In the genomic region with DNA sequence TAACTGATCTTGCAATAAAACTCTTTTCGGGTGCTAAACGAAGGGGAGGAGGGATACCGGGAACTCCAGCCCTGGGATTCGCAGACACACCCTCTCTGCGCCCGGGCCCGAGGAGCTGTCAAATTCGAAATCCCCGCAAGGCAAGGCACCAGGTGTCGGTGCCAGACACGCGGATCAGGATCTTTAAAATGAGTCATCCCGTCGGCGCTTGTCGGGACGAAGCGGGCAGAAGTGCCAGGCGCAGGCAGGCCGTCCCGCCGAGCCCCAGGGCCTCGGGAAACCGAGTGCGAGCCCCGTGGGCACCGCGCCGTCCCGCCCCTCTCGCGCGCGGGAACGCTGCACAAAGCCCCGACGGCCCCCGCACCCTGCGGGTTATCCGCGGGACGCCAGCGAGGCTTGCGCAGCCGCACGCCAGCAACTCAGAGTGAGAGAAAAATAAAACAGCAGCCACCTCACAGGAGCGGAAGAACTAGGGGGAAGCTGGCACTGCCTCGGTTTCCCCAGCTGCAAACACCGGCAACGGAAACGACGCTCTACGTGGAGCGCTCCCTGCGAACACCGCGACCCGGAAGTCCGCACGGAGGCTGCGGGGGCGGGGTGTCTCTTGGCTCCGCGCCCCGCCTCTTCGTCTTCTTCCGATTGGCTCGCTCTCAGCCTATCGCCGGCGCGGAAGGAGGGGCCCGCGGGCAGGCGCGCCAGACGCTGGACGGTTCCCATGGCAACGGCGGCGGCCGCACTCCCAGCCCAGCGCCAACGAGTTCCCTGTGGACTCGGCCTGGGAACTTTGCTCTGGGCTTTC, we compare ENCODE assay signal across 1 mouse cellular context.
TF ChIP-seq lines count a peak whose summit lies in the region.

A gene (minus strand): TSS at position 588 of the 799 bp plus-strand sequence.

TF ChIP-seq in CH12.LX, 34 proteins besides CTCF, POLR2A, EP300 and RAD21 (continued from another document):
- TF ChIP-seq PAX5 (IDR thresholded peaks at IDR 0.05; ENCODE audit: low read length) (no peak), ZC3H11A (IDR thresholded peaks at IDR 0.05; ENCODE audit: low read depth, low read length) (no peak), ETS1 (conservative IDR thresholded peaks at IDR 0.05; ENCODE audit: low read depth, low read length) (no peak), BHLHE40 (IDR thresholded peaks at IDR 0.05; ENCODE audit: low read depth, low read length) (no peak), HCFC1 (IDR thresholded peaks at IDR 0.05; ENCODE audit: low read depth, low read length) (peak; percentile 80), RCOR1 (conservative IDR thresholded peaks at IDR 0.05; ENCODE audit: low read depth, low read length) (no peak), MAX (IDR thresholded peaks at IDR 0.05; ENCODE audit: low read length) (peak; percentile 31; the same call in 1 of the 2 replicates), NRF1 (IDR thresholded peaks at IDR 0.05; ENCODE audit: low read depth, low read length) (peak; percentile 66), MXI1 (IDR thresholded peaks at IDR 0.05; ENCODE audit: low read depth, low read length) (peak; percentile 97), TCF12 (IDR thresholded peaks at IDR 0.05; ENCODE audit: low read depth, low read length) (0 out of 2 replicates have a peak, but pooled peaks have one; percentile 54), NELFE (IDR thresholded peaks at IDR 0.05; ENCODE audit: low read depth, low read length) (peak; percentile 89), MAFK (IDR thresholded peaks at IDR 0.05; ENCODE audit: insufficient replicate concordance, low read length) (no peak), E2F4 (IDR thresholded peaks at IDR 0.05; ENCODE audit: insufficient replicate concordance, low read depth, low read length) (no peak), MAZ (IDR thresholded peaks at IDR 0.05; ENCODE audit: low read depth, low read length) (peak; percentile 75), JUND (conservative IDR thresholded peaks at IDR 0.05; ENCODE audit: low read depth, low read length) (no peak), CHD1 (IDR thresholded peaks at IDR 0.05; ENCODE audit: low read depth, low read length) (no peak), GABPA (IDR thresholded peaks at IDR 0.05; ENCODE audit: insufficient replicate concordance, low read depth, low read length) (no peak; the same call in 1 of the 2 replicates), JUN (IDR thresholded peaks at IDR 0.05; ENCODE audit: insufficient read depth, low read depth, low read length) (no peak), CHD2 (IDR thresholded peaks at IDR 0.05; ENCODE audit: low read length) (0 out of 2 replicates have a peak, but pooled peaks have one; percentile 37), POLR2AphosphoS2 (IDR thresholded peaks at IDR 0.05; ENCODE audit: low read depth, low read length) (0 out of 2 replicates have a peak, but pooled peaks have one; percentile 52), USF1 (IDR thresholded peaks at IDR 0.05; ENCODE audit: low read depth, low read length) (no peak)
